Mouse (Mus musculus): ENCODE results near the gene Myo3a. TPM values are rescaled to one million over a fixed set of nuclear protein-coding genes. Genes with fewer than 3 reads are reported as not detected.

Myo3a gene
- polyA plus RNA-seq, 1 experiment, result not detected

DNA sequence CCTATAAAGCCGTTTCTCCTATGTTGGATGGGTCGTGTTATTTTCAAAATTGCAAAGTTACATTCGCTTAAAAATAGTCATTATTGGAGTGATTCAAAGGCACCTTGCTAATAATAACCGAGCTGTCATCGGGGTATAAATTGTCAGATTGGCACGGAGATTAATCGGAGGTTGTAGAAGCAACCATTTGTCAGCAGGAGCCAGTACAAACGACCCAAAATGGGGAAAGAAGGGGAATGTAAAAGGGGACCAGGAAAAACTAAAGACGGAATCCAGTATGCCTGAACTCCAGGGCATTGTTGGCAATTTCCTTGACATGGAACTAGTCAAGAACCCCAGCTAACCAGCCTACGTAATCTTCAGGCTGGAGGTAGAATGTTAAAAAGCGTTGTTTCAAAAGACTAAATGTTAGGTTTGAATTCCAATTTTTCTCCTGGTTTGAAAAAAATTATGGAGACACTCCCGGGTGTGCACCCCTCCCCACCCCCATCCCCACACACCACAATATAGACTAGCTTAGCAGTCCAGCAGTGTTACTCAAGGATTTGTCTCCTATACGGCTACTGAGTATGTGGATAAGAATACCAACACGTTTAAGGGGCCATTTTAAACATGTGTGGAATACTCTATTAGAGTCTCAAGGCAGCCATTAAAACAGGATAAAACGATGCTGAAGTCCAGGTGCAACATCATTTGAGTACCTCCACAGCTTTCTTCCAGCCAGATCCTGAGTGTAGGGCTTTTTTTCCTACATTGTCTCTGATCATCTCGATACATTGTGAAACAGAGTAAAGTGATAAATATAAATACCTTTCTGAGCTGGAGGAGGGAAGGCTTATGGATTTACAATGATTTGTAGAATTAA is 398.0 kb downstream of the Myo3a start:
- no peak overlapping the region for H3K4me3 ChIP-seq (replicated peaks)
- peaks cover 6% of the 10 kb centered on the region for H3K4me1 ChIP-seq (ENCODE audit: control insufficient read depth)
- peaks cover 3% of the 10 kb centered on the region; the same call in 1 of the 2 replicates for H3K9me3 ChIP-seq (ENCODE audit: control insufficient read depth, low read length)
- TF ChIP-seq TAL1 (IDR thresholded peaks at IDR 0.05; ENCODE audit: low read length), result no peak
- H3K27me3 ChIP-seq (ENCODE audit: control insufficient read depth), result peaks cover 77% of the 10 kb centered on the region
- H3K36me3 ChIP-seq (ENCODE audit: control insufficient read depth), result no peaks in the 10 kb centered on the region

GRCm38 (mm10) chr2:22627147-22627666 is 399.9 kb downstream of the Myo3a start:
- H3K9me3 ChIP-seq (ENCODE audit: control insufficient read depth, low read length), result peaks cover 3% of the 10 kb centered on the region; the same call in 1 of the 2 replicates
- peaks cover 6% of the 10 kb centered on the region for H3K4me1 ChIP-seq (ENCODE audit: control insufficient read depth)
- peaks cover 58% of the 10 kb centered on the region for H3K27me3 ChIP-seq (ENCODE audit: control insufficient read depth)
- H3K4me3 ChIP-seq (replicated peaks), result no peak overlapping the region
- no peaks in the 10 kb centered on the region for H3K36me3 ChIP-seq (ENCODE audit: control insufficient read depth)
- no peak for TF ChIP-seq TAL1 (IDR thresholded peaks at IDR 0.05; ENCODE audit: low read length)
- TF ChIP-seq GATA1 (IDR thresholded peaks at IDR 0.05; ENCODE audit: low read length), result no peak

DNA sequence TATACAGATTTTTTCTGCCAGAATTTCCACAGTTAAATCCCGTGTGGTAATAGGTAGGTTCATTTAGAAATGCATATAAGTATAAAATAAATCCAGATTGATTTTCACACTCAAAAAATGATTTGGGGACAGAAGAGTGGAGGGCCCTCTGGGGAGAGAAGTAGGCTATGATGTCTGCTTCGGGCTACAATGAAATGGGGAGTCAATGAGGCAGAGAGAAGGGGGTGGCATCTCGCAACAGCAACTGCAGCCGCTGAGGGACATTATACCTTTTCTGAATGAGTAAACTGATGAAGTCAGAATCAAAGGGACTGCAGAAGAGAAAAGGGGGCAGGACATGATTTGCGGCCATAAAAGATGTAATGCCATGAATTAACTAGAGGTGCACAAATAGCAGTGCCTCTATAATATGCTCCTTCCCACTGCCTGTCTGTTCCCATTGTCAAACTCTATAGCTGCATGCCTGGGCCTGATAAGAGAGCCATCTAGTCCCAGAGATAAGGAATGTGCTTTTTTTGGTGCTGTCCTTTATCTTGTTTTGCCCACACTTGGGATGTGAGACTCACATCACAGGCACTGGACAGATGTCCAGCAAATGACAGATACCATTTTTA is 400.6 kb downstream of the Myo3a start:
- Histone ChIP-seq H3K4me1 (ENCODE audit: control insufficient read depth) (peaks cover 6% of the 10 kb centered on the region), H3K9me3 (ENCODE audit: control insufficient read depth, low read length) (peaks cover 3% of the 10 kb centered on the region; the same call in 1 of the 2 replicates), H3K4me3 (replicated peaks) (no peak overlapping the region), H3K36me3 (ENCODE audit: control insufficient read depth) (no peaks in the 10 kb centered on the region), H3K27me3 (ENCODE audit: control insufficient read depth) (peaks cover 51% of the 10 kb centered on the region)
- TF ChIP-seq GATA1 (IDR thresholded peaks at IDR 0.05; ENCODE audit: low read length) (no peak), TAL1 (IDR thresholded peaks at IDR 0.05; ENCODE audit: low read length) (no peak)

DNA sequence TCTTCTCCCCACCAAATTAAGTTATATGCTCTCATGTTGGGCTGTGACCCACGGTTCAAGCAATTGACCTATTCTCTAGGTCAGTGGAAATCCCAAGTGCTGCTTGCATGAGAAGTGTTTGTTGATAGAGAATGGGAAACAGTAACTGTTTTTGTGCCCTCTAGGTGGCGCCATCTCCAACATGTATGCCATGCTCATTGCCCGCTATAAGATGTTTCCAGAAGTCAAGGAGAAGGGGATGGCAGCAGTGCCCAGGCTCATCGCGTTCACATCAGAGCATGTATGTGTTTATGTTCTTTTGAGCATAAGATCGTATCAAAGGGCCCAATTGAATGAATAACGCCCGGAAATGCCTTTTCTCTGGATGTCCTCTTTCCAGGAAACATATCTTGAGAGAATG is 407.5 kb downstream of the Myo3a start:
- Histone ChIP-seq H3K4me3 (replicated peaks) (no peak overlapping the region), H3K4me1 (ENCODE audit: control insufficient read depth) (no peaks in the 10 kb centered on the region), H3K36me3 (ENCODE audit: control insufficient read depth) (no peaks in the 10 kb centered on the region), H3K9me3 (ENCODE audit: control insufficient read depth, low read length) (no peaks in the 10 kb centered on the region), H3K27me3 (ENCODE audit: control insufficient read depth) (no peaks in the 10 kb centered on the region; the same call in 1 of the 2 replicates)
- TF ChIP-seq TAL1 (IDR thresholded peaks at IDR 0.05; ENCODE audit: low read length) (no peak), GATA1 (IDR thresholded peaks at IDR 0.05; ENCODE audit: low read length) (no peak)

DNA sequence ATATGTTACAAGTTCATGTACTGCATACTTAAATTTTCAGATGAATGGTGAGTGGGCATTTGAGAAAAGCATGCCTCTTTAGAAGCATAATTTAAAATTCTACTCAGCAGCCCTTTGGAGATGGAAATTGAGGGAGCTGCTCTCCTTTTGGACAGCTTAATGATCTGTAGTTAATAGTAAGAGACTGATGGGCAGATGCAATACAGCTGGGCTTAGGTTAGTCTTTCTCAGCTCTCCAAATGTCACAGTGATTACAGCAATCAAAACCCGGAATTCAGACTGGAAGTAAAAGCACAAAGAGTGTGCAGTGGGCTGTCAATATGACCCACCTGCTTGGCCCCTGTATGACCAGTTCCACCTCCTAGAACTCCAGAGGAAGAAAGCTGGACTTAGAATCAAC is 418.8 kb downstream of the Myo3a start:
- Histone ChIP-seq H3K4me1 (ENCODE audit: control insufficient read depth) (no peaks in the 10 kb centered on the region), H3K36me3 (ENCODE audit: control insufficient read depth) (no peaks in the 10 kb centered on the region), H3K27me3 (ENCODE audit: control insufficient read depth) (no peaks in the 10 kb centered on the region), H3K9me3 (ENCODE audit: control insufficient read depth, low read length) (no peaks in the 10 kb centered on the region), H3K4me3 (replicated peaks) (no peak overlapping the region)
- TF ChIP-seq TAL1 (IDR thresholded peaks at IDR 0.05; ENCODE audit: low read length), result no peak
- TF ChIP-seq GATA1 (IDR thresholded peaks at IDR 0.05; ENCODE audit: low read length), result no peak

GRCm38 (mm10) chr2:22648394-22648793 is 421.1 kb downstream of the Myo3a start:
- Histone ChIP-seq H3K27me3 (ENCODE audit: control insufficient read depth) (no peaks in the 10 kb centered on the region), H3K4me1 (ENCODE audit: control insufficient read depth) (no peaks in the 10 kb centered on the region), H3K9me3 (ENCODE audit: control insufficient read depth, low read length) (no peaks in the 10 kb centered on the region), H3K36me3 (ENCODE audit: control insufficient read depth) (no peaks in the 10 kb centered on the region), H3K4me3 (replicated peaks) (no peak overlapping the region)
- no peak for TF ChIP-seq TAL1 (IDR thresholded peaks at IDR 0.05; ENCODE audit: low read length)
- no peak for TF ChIP-seq GATA1 (IDR thresholded peaks at IDR 0.05; ENCODE audit: low read length)

DNA sequence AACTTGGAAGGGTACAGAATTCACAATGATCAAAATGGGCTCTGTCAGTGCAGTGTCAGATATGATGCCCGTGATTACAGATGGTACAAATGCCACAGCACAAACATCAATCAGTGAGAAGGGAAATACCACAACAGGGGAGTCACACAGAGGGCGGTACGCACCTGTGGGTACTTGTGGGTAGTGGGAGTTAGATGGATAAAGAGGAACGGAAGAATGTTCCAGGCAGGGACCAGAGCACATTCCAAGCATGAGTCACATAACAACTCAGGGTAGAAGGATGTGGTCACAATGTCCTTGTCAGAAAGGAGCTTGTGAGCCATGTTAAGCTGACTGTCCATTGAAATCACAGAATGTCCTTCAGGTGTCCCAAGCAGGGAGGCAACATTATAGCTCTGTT is 424.5 kb downstream of the Myo3a start:
- no peak for TF ChIP-seq TAL1 (IDR thresholded peaks at IDR 0.05; ENCODE audit: low read length)
- no peak for TF ChIP-seq GATA1 (IDR thresholded peaks at IDR 0.05; ENCODE audit: low read length)
- Histone ChIP-seq H3K9me3 (ENCODE audit: control insufficient read depth, low read length) (no peaks in the 10 kb centered on the region), H3K4me1 (ENCODE audit: control insufficient read depth) (no peaks in the 10 kb centered on the region), H3K27me3 (ENCODE audit: control insufficient read depth) (no peaks in the 10 kb centered on the region), H3K36me3 (ENCODE audit: control insufficient read depth) (no peaks in the 10 kb centered on the region), H3K4me3 (replicated peaks) (no peak overlapping the region)

DNA sequence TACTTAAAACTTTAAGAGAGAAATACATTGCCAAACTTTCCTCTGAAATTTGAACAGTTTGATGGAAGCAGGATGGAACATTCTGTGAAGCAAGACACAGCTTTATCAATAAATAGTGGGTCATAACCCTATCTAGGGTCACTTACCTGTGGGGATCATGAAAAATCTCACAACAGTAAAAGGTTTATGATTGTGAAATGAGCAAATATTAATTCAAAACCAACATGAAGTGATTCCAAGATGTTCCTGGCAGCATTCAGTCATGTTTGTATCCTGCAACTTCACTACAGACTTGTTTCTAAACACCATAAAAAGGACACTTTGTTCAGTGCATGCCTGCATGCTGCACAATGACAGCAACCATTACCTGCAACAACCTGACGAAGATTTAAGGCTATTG is 436.4 kb downstream of the Myo3a start:
- Histone ChIP-seq H3K36me3 (ENCODE audit: control insufficient read depth) (no peaks in the 10 kb centered on the region), H3K4me3 (replicated peaks) (no peak overlapping the region), H3K4me1 (ENCODE audit: control insufficient read depth) (no peaks in the 10 kb centered on the region), H3K9me3 (ENCODE audit: control insufficient read depth, low read length) (no peaks in the 10 kb centered on the region), H3K27me3 (ENCODE audit: control insufficient read depth) (no peaks in the 10 kb centered on the region)
- TF ChIP-seq GATA1 (IDR thresholded peaks at IDR 0.05; ENCODE audit: low read length), result no peak
- no peak for TF ChIP-seq TAL1 (IDR thresholded peaks at IDR 0.05; ENCODE audit: low read length)
